24 mouse cellular contexts compared by ENCODE assay signal in the genomic region with DNA sequence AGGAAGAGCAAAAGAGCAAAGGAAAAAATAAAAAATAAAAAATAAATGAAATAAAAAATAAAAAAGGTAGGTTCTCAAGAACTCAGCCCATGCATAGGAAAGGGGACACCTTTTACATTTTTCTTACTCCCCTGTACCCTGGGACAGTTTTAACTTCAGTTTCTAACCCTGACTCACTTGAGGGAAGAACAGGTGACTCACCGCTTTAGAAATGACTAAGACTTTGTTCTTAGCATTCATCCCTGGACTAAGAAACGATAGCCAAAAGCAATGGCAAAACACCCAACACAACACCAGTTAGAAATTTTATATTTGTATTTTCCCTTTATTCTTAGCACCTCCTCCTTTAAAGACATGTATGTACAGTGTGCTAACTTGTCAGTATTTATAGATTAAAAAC.
A peak's percentile ranks its signal among the peaks of the same experiment; 100 is the strongest.
DNase-seq lines count a peak whose midpoint lies in the region; ATAC-seq and TF ChIP-seq lines count a peak whose summit lies in the region.
"Had no signal": no experiment of that assay in that cellular context is flagged by ENCODE, and none has a peak within 500 bp of the region (broad histone marks: within the 10 kb centered on the region; RNA-seq: fewer than 3 reads in every experiment).

No protein-coding gene starts in this region.

- H3K36me3 ChIP-seq in C2C12 (ENCODE audit: control insufficient read depth, insufficient read depth), result no peaks in the 10 kb centered on the region
- H3K36me3 ChIP-seq: embryonic facial prominence, embryonic 10.5 days; embryonic facial prominence, embryonic 12.5 days; G1E had no signal

- no peaks in the 10 kb centered on the region for H3K79me3 ChIP-seq in C2C12 (ENCODE audit: low read depth)

- H3K27me3 ChIP-seq in C2C12 (ENCODE audit: control insufficient read depth, insufficient read depth, insufficient read length), result no peaks in the 10 kb centered on the region
- H3K27me3 ChIP-seq: CH12.LX; embryonic facial prominence, embryonic 12.5 days had no signal

- intact Hi-C loops in left cerebral cortex, adult 2 months (cut with DNase I), result no loop called here

- TF ChIP-seq CTCF in C2C12 (IDR thresholded peaks at IDR 0.05; ENCODE audit: control insufficient read depth, insufficient read depth, insufficient read length), result no peak
- TF ChIP-seq CTCF in left cerebral cortex, adult 2 months (IDR thresholded peaks at IDR 0.05), result no peak

- no peak for ATAC-seq in frontal cortex, adult (ENCODE audit: low TSS enrichment)
- no peak for ATAC-seq in granulocyte monocyte progenitor cell, adult 5-6 weeks (replicated peaks; ENCODE audit: poor library complexity, severe bottlenecking)
- ATAC-seq: activated CD4-positive, CD25-positive, alpha-beta regulatory T cell, adult 4 months; forebrain, embryonic 14.5 days; Patski had no signal

- no peaks in the 10 kb centered on the region for H3K79me2 ChIP-seq in C2C12 (ENCODE audit: control insufficient read depth, insufficient read depth)

- H3K27ac ChIP-seq in left cerebral cortex, adult 2 months, result no peak overlapping the region
- H3K27ac ChIP-seq: embryonic facial prominence, embryonic 10.5 days; embryonic facial prominence, embryonic 12.5 days had no signal

- DNase-seq in 3T3-L1 (ENCODE audit: low read depth, low spot score), result peak; percentile 75
- DNase-seq in Muller cell, postnatal 12 days (ENCODE audit: inconsistent ontology term), result peak; percentile 14
- DNase-seq in induced T-regulatory cell, adult 2 months (ENCODE audit: low read depth), result peak; percentile 8
- no peak for DNase-seq in layer of hippocampus, postnatal 36 days
- no peak for DNase-seq in left cerebral cortex, adult 2 months (ENCODE audit: extremely low spot score in 1 of 2, low spot score in 2 of 2)
- DNase-seq: adrenal gland, adult 8-10 months; adrenal gland, postnatal 14 days; adrenal gland, postnatal 36 days; B cell, adult 2 months; cerebellum, adult 11-12 months; cerebellum, adult 2 months; cerebellum, adult 9-10 months; cerebellum, postnatal 10 days; cerebellum, postnatal 25 days had no signal

- H3K4me3 ChIP-seq in C2C12 (ENCODE audit: insufficient read depth, poor library complexity, severe bottlenecking), result no peak overlapping the region
- H3K4me3 ChIP-seq in left cerebral cortex, adult 2 months, result no peak overlapping the region
- H3K4me3 ChIP-seq: embryonic facial prominence, embryonic 10.5 days; embryonic facial prominence, embryonic 12.5 days had no signal

- no peak overlapping the region for H3ac ChIP-seq in C2C12 (ENCODE audit: control insufficient read depth, insufficient read length, low read depth)

TF ChIP-seq in C2C12, 6 proteins besides CTCF, POLR2A, EP300 and RAD21:
- TF ChIP-seq CEBPB (IDR thresholded peaks at IDR 0.05; ENCODE audit: low read depth), result no peak
- no peak for TF ChIP-seq MAX (IDR thresholded peaks at IDR 0.05)
- peak; percentile 2 for TF ChIP-seq USF1 (IDR thresholded peaks at IDR 0.05; ENCODE audit: low read depth)
- TF ChIP-seq MYOG (IDR thresholded peaks at IDR 0.05; ENCODE audit: control insufficient read depth, extremely low read depth, insufficient read length), result no peak
- no peak for TF ChIP-seq FOSL1 (IDR thresholded peaks at IDR 0.05; ENCODE audit: insufficient read depth, low read length, poor library complexity, severe bottlenecking)
- no peak for TF ChIP-seq MYOD1 (IDR thresholded peaks at IDR 0.05; ENCODE audit: control insufficient read depth, insufficient read length, low read depth)
TF ChIP-seq in C2C12: peak in this region for 1.

Comparison
In these comparisons a context has a peak if more than half of its experiments do, and no peak if none do; other contexts are left out.
1. DNase-seq: peak in 3T3-L1 (single experiment), Muller cell, postnatal 12 days (single experiment) and induced T-regulatory cell, adult 2 months (single experiment); none in layer of hippocampus, postnatal 36 days (0 of 2) and left cerebral cortex, adult 2 months (0 of 2).